Mouse (Mus musculus) CH12.LX (cell line): ENCODE results near the gene Hs3st3a1. TPM values are rescaled to one million over a fixed set of nuclear protein-coding genes. Genes with fewer than 3 reads are reported as not detected.

Experiments used
- DNase-seq: peaks from one replicate; pipeline ENCODE4 v3.0.0-alpha.2; 2013; ENCODE audit errors: extremely low read depth
- H3K27ac ChIP-seq: 2 replicates; pipeline ENCODE4 v1.5.1; 2012; ENCODE audit warnings: low read depth, mild to moderate bottlenecking, control low read depth, moderate library complexity; ENCODE audit not compliant: insufficient read depth
- H3K27me3 ChIP-seq: replicated peaks from 2 replicates; pipeline ENCODE3; 2012; ENCODE audit warnings: inconsistent platforms
- H3K36me3 ChIP-seq, 2 experiments: replicated peaks in 1 of 2; 2 replicates each; pipeline versions ENCODE3 to v1.6.1; 2012; ENCODE audit warnings: inconsistent platforms in 1 of 2, low read length in 1 of 2, mild to moderate bottlenecking in 1 of 2, mixed read lengths in 1 of 2, moderate library complexity in 1 of 2; ENCODE audit not compliant: control insufficient read depth in 1 of 2, insufficient read depth in 1 of 2
- H3K4me1 ChIP-seq, 2 experiments: 2 replicates each; pipeline ENCODE4 v1.6.1; 2012; ENCODE audit warnings: inconsistent platforms in 1 of 2, moderate library complexity in 1 of 2; ENCODE audit not compliant: insufficient read depth in 2 of 2, control insufficient read depth in 1 of 2
- H3K4me2 ChIP-seq: 2 replicates; pipeline ENCODE4 v1.6.1; 2012; ENCODE audit warnings: low read depth, mild to moderate bottlenecking, control low read depth; ENCODE audit not compliant: poor library complexity, insufficient read depth, severe bottlenecking
- H3K4me3 ChIP-seq, 3 experiments: fragments of 150-350 bp in 1 of 3; sonication (generic) in 1 of 3; replicated peaks in 1 of 3; 2 replicates each; pipeline versions ENCODE3 to v1.5.1; 2011 to 2012; ENCODE audit warnings: low read depth in 2 of 3, low read length in 2 of 3, mild to moderate bottlenecking in 2 of 3, moderate library complexity in 2 of 3, control low read depth in 1 of 3, improper control_type of control experiment in 1 of 3, inconsistent platforms in 1 of 3, mixed read lengths in 1 of 3; ENCODE audit not compliant: poor library complexity in 1 of 3
- H3K79me2 ChIP-seq: replicated peaks from 2 replicates; pipeline ENCODE4 v1.6.1; 2012; ENCODE audit warnings: mild to moderate bottlenecking, moderate library complexity; ENCODE audit not compliant: control insufficient read depth, poor library complexity, insufficient read depth, severe bottlenecking; ENCODE audit errors: extremely low read depth
- H3K9ac ChIP-seq: 2 replicates; pipeline ENCODE4 v1.6.1; 2012; ENCODE audit warnings: low read depth, mild to moderate bottlenecking, control low read depth, moderate library complexity; ENCODE audit not compliant: insufficient read depth
- H3K9me3 ChIP-seq: replicated peaks from 2 replicates; pipeline ENCODE3; 2012; ENCODE audit warnings: low read length, inconsistent platforms, mixed read lengths
- BHLHE40 ChIP-seq: IDR thresholded peaks from 2 replicates; pipeline ENCODE4 v1.6.1; 2011; ENCODE audit warnings: mild to moderate bottlenecking, low read depth, low read length, improper control_type of control experiment
- E2F4 ChIP-seq: IDR thresholded peaks from 2 replicates; pipeline ENCODE4 v1.6.1; 2011; ENCODE audit warnings: low read depth, low read length, improper control_type of control experiment; ENCODE audit not compliant: insufficient replicate concordance
- ELF1 ChIP-seq: IDR thresholded peaks from 2 replicates; pipeline ENCODE4 v1.6.1; 2014; ENCODE audit warnings: low read depth, mild to moderate bottlenecking, inconsistent platforms, low read length, improper control_type of control experiment
- EP300 ChIP-seq: IDR thresholded peaks from 2 replicates; pipeline ENCODE4 v1.6.1; 2011; ENCODE audit warnings: low read length, improper control_type of control experiment
- GABPA ChIP-seq: IDR thresholded peaks from 2 replicates; pipeline ENCODE4 v1.6.1; 2012; ENCODE audit warnings: low read depth, low read length, improper control_type of control experiment, inconsistent platforms; ENCODE audit not compliant: insufficient replicate concordance
- HCFC1 ChIP-seq: IDR thresholded peaks from 2 replicates; pipeline ENCODE4 v1.6.1; 2012; ENCODE audit warnings: low read depth, mild to moderate bottlenecking, inconsistent platforms, low read length, improper control_type of control experiment
- IRF4 ChIP-seq: IDR thresholded peaks from 2 replicates; pipeline ENCODE4 v1.6.1; 2014; ENCODE audit warnings: low read depth, mild to moderate bottlenecking, inconsistent platforms, low read length, improper control_type of control experiment
- MAFK ChIP-seq: IDR thresholded peaks from 2 replicates; pipeline ENCODE4 v1.6.1; 2011; ENCODE audit warnings: low read length, improper control_type of control experiment; ENCODE audit not compliant: insufficient replicate concordance
- MAX ChIP-seq: IDR thresholded peaks from 2 replicates; pipeline ENCODE4 v1.6.1; 2011; ENCODE audit warnings: low read length, improper control_type of control experiment
- MEF2A ChIP-seq: IDR thresholded peaks from 2 replicates; pipeline ENCODE4 v1.6.1; 2014; ENCODE audit warnings: low read depth, mild to moderate bottlenecking, inconsistent platforms, low read length, improper control_type of control experiment, borderline replicate concordance
- MYC ChIP-seq: IDR thresholded peaks from 2 replicates; pipeline ENCODE4 v1.6.1; 2011; ENCODE audit warnings: low read depth, mild to moderate bottlenecking, improper control_type of control experiment, low read length
- NELFE ChIP-seq: IDR thresholded peaks from 2 replicates; pipeline ENCODE4 v1.6.1; 2011; ENCODE audit warnings: low read depth, low read length, improper control_type of control experiment
- PAX5 ChIP-seq: IDR thresholded peaks from 2 replicates; pipeline ENCODE4 v1.6.1; 2012; ENCODE audit warnings: low read length, inconsistent platforms, mixed read lengths
- RAD21 ChIP-seq: IDR thresholded peaks from 2 replicates; pipeline ENCODE4 v1.6.1; 2011; ENCODE audit warnings: low read depth, mild to moderate bottlenecking, low read length, improper control_type of control experiment, moderate library complexity
- RCOR1 ChIP-seq: conservative IDR thresholded peaks from 2 replicates; pipeline ENCODE4 v1.6.1; 2012; ENCODE audit warnings: low read depth, mild to moderate bottlenecking, inconsistent platforms, low read length, improper control_type of control experiment
- SIN3A ChIP-seq: IDR thresholded peaks from 2 replicates; pipeline ENCODE4 v1.6.1; 2012; ENCODE audit warnings: low read length, improper control_type of control experiment, inconsistent platforms
- SMC3 ChIP-seq: IDR thresholded peaks from 2 replicates; pipeline ENCODE4 v1.6.1; 2011; ENCODE audit warnings: low read depth, low read length, improper control_type of control experiment
- TBP ChIP-seq: conservative IDR thresholded peaks from 2 replicates; pipeline ENCODE4 v1.6.1; 2011; ENCODE audit warnings: low read depth, low read length, improper control_type of control experiment
- UBTF ChIP-seq: IDR thresholded peaks from 2 replicates; pipeline ENCODE4 v1.6.1; 2012; ENCODE audit warnings: low read depth, mild to moderate bottlenecking, inconsistent platforms, low read length, improper control_type of control experiment, moderate library complexity
- USF1 ChIP-seq: IDR thresholded peaks from 2 replicates; pipeline ENCODE4 v1.6.1; 2014; ENCODE audit warnings: low read depth, mild to moderate bottlenecking, inconsistent platforms, low read length, improper control_type of control experiment
- ZNF384 ChIP-seq: IDR thresholded peaks from 2 replicates; pipeline ENCODE4 v1.6.1; 2012; ENCODE audit warnings: low read depth, low read length, improper control_type of control experiment, inconsistent platforms
- dilution Hi-C: fragments of 300-500 bp; cut with MboI; formaldehyde crosslinking; loops from 2 replicates; pipeline ENCODE4 v1.14.3; 2020; ENCODE audit warnings: low sequenced_read_pairs; ENCODE audit not compliant: extremely low pct_unique_long_range_greater_than_20kb, extremely low pct_ligation_motif_present
- in situ Hi-C: fragments of 300-500 bp; cut with MboI; formaldehyde crosslinking; loops from 3 replicates; pipeline ENCODE4 v1.14.3; 2019; ENCODE audit warnings: low sequenced_read_pairs, low pct_ligation_motif_present, low pct_unique_long_range_greater_than_20kb, mixed read lengths
- polyA plus RNA-seq: library from polyadenylated mRNA; unstranded; fragments of >175 nt; gene quantifications from 2 replicates; pipeline ENCODE4 v1.2.1, GENCODE M21; 2012; ENCODE audit warnings: low read depth; ENCODE audit not compliant: insufficient read length
- total RNA-seq, 2 experiments: library from RNA; depleted of rRNA; stranded (reverse); fragments of 300-350 nt in 1 of 2; fragments of >200 nt in 1 of 2; gene quantifications; 2 replicates each; pipeline ENCODE4 v1.2.3; 2012 to 2014

Gene Hs3st3a1
- total and polyA plus RNA-seq, 3 experiments = not detected

GRCm38 (mm10) chr11:64442701-64443100 lies 7.6 kb downstream of the Hs3st3a1 start:
- Histone ChIP-seq H3K9ac (no peak overlapping the region), H3K4me3 (no peak overlapping the region), H3K4me2 (no peak overlapping the region), H3K27ac (no peak overlapping the region), H3K9me3 (no peaks in the 10 kb centered on the region), H3K36me3 (no peaks in the 10 kb centered on the region), H3K4me1 (no peaks in the 10 kb centered on the region), H3K79me2 (no peaks in the 10 kb centered on the region), H3K27me3 (no peaks in the 10 kb centered on the region)
- no peak for TF ChIP-seq SIN3A
- TF ChIP-seq HCFC1 = no peak
- TF ChIP-seq GABPA = no peak
- TF ChIP-seq MEF2A = no peak
- no peak for TF ChIP-seq RCOR1
- TF ChIP-seq EP300 = no peak
- no peak for TF ChIP-seq SMC3
- TF ChIP-seq PAX5 = no peak
- no peak for TF ChIP-seq NELFE
- in situ Hi-C loops = loop anchor here (25.0 kb wide), 1 partner anchor 1030 kb away; no protein-coding TSS in a partner anchor
- no peak for DNase-seq
- dilution Hi-C loops = no loop called here

GRCm38 (mm10) chr11:64445227-64445626 lies 10.1 kb downstream of the Hs3st3a1 start:
- DNase-seq = no peak
- no peak overlapping the region for H3K4me3 ChIP-seq
- H3K27ac ChIP-seq = no peak overlapping the region
- no peaks in the 10 kb centered on the region for H3K36me3 ChIP-seq
- no peak overlapping the region for H3K4me2 ChIP-seq
- H3K27me3 ChIP-seq = no peaks in the 10 kb centered on the region
- H3K4me1 ChIP-seq = no peaks in the 10 kb centered on the region
- dilution Hi-C loops = no loop called here
- no peaks in the 10 kb centered on the region for H3K79me2 ChIP-seq
- no peak overlapping the region for H3K9ac ChIP-seq
- H3K9me3 ChIP-seq = no peaks in the 10 kb centered on the region
- TF ChIP-seq UBTF = no peak
- no peak for TF ChIP-seq USF1
- no peak for TF ChIP-seq IRF4
- TF ChIP-seq E2F4 = no peak
- no peak for TF ChIP-seq MAFK
- TF ChIP-seq BHLHE40 = no peak
- no peak for TF ChIP-seq RAD21
- no peak for TF ChIP-seq MAX
- TF ChIP-seq MEF2A = no peak
- TF ChIP-seq MYC = no peak
- TF ChIP-seq ZNF384 = no peak
- no peak for TF ChIP-seq EP300
- TF ChIP-seq TBP = no peak
- TF ChIP-seq ELF1 = no peak
- in situ Hi-C loops = loop anchor here (25.0 kb wide), 1 partner anchor 1033 kb away; no protein-coding TSS in a partner anchor
